Mouse (Mus musculus) adrenal gland, adult 2 months (tissue): ENCODE results near the gene Mnt. TPM values are rescaled to one million over a fixed set of nuclear protein-coding genes. Genes with fewer than 3 reads are reported as not detected.

Experiments used
- DNase-seq: peaks from one replicate; pipeline ENCODE4 v3.0.0; 2021
- long read RNA-seq: library from polyadenylated mRNA; stranded (forward); transcript quantifications from one replicate; pipeline ENCODE4 v2.0.0, GENCODE M21; 2021
- polyA plus RNA-seq: library from polyadenylated mRNA; depleted of rRNA; stranded (reverse); fragments of >200 nt; gene quantifications from 2 replicates; pipeline ENCODE4 v1.2.3, GENCODE M21; 2012; rRNA removed
- total RNA-seq, 2 experiments: library from RNA; stranded (reverse); gene quantifications; 2 replicates each; pipeline ENCODE4 v1.2.3; 2021

Gene Mnt
- total RNA-seq (10 to 100 TPM; 23.4 to 25.2 TPM), polyA plus RNA-seq (31.1 and 46.9 TPM in 2 replicates)
- long read RNA-seq, full-length matches to known transcripts, result 3 of 18 reads
- long read RNA-seq, partial matches to known transcripts, result 15 of 18 reads
- long read RNA-seq, other reads (novel, unspliced or antisense), result 0 of 18 reads

- DNase-seq, result peak; percentile 100
Measured at GRCm38 (mm10) chr11:74830256-74831161, at the start of gene Mnt. Gene Mnt, plus strand, starts transcription at chr11:74830920.

GRCm38 (mm10) chr11:74792874-74793273, 37.8 kb upstream of the Mnt start:
- DNase-seq, result no peak

- DNase-seq, result peak; percentile 34
Measured at GRCm38 (mm10) chr11:74800658-74801057, 30.1 kb upstream of the Mnt start.

- no peak for DNase-seq
Measured at GRCm38 (mm10) chr11:74804081-74804627, 26.6 kb upstream of the Mnt start.

- no peak for DNase-seq
Measured at GRCm38 (mm10) chr11:74807246-74807882, 23.4 kb upstream of the Mnt start.

GRCm38 (mm10) chr11:74808251-74808853, 22.4 kb upstream of the Mnt start:
- no peak for DNase-seq

GRCm38 (mm10) chr11:74810134-74810533, 20.6 kb upstream of the Mnt start:
- no peak for DNase-seq

GRCm38 (mm10) chr11:74811027-74811426, 19.7 kb upstream of the Mnt start:
- DNase-seq, result peak; percentile 61

- DNase-seq, result no peak
Measured at GRCm38 (mm10) chr11:74811538-74811937, 19.2 kb upstream of the Mnt start.

- DNase-seq, result no peak
Measured at GRCm38 (mm10) chr11:74815795-74816194, 14.9 kb upstream of the Mnt start.

GRCm38 (mm10) chr11:74820921-74821320, 9.8 kb upstream of the Mnt start:
- no peak for DNase-seq

GRCm38 (mm10) chr11:74821463-74821862, 9.3 kb upstream of the Mnt start:
- DNase-seq, result peak; percentile 48

- peak; percentile 53 for DNase-seq
Measured at GRCm38 (mm10) chr11:74822746-74823440, 7.8 kb upstream of the Mnt start.

GRCm38 (mm10) chr11:74826151-74826550, 4.6 kb upstream of the Mnt start:
- peak; percentile 87 for DNase-seq

GRCm38 (mm10) chr11:74826702-74827101, 4.0 kb upstream of the Mnt start:
- no peak for DNase-seq

- DNase-seq, result no peak
Measured at GRCm38 (mm10) chr11:74827791-74828403, 2.8 kb upstream of the Mnt start.

GRCm38 (mm10) chr11:74828404-74828931, 2.3 kb upstream of the Mnt start:
- no peak for DNase-seq

GRCm38 (mm10) chr11:74828965-74829550, 1.7 kb upstream of the Mnt start:
- no peak for DNase-seq

GRCm38 (mm10) chr11:74829812-74830211, 908 bp upstream of the Mnt start:
- peak; percentile 91 for DNase-seq

GRCm38 (mm10) chr11:74831191-74831605, 478 bp downstream of the Mnt start:
- DNase-seq, result peak; percentile 75
